In the genomic region with DNA sequence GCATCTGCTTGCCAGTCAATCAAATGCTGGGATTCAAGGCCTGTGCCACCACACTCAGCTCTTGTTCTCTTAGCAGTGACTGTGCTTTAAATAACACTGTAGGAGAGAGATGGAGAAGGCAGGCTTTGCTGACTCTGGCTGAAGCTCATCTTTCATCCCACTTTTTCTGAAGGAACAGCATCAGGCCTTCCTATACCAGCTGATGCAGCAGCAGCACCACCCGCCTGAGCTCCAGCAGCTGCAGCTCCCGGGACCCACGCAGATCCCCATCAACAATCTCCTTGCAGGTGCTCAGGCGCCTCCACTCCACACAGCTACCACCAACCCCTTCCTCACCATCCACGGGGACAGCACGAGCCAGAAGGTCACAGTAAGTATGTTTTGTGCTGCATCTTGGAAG, we compare ENCODE assay signal across 20 mouse cellular contexts.
DNase-seq lines count a peak whose midpoint lies in the region; ATAC-seq and TF ChIP-seq lines count a peak whose summit lies in the region.
"Had no signal": no experiment of that assay in that cellular context is flagged by ENCODE, and none has a peak within 500 bp of the region (broad histone marks: within the 10 kb centered on the region; RNA-seq: fewer than 3 reads in every experiment).

No protein-coding gene starts in this region.

- TF ChIP-seq CTCF in cerebellum, adult 2 months (IDR thresholded peaks at IDR 0.05; ENCODE audit: borderline replicate concordance, insufficient read depth, low read depth, low read length): no peak
- no peak for TF ChIP-seq CTCF in hindbrain, postnatal 0 days (IDR thresholded peaks at IDR 0.05; ENCODE audit: low read depth)
- TF ChIP-seq CTCF in cortical plate, adult 2 months (IDR thresholded peaks at IDR 0.05; ENCODE audit: extremely low read depth, insufficient read depth, low read length): no peak
- TF ChIP-seq CTCF in olfactory bulb, adult 2 months (IDR thresholded peaks at IDR 0.05; ENCODE audit: insufficient read depth, low read depth, low read length): no peak

- no peak for DNase-seq in cerebellum, adult 2 months
- DNase-seq in cerebellum, postnatal 36 days: no peak
- DNase-seq in hindbrain, postnatal 0 days (ENCODE audit: low spot score): no peak
- no peak for DNase-seq in retina, postnatal 1 day
- no peak for DNase-seq in kidney, adult 9 months
- DNase-seq: gastrocnemius, postnatal 14 days; heart, postnatal 36 days; lung, postnatal 14 days; spleen, adult 18-20 months had no signal

- no peaks in the 10 kb centered on the region for H3K9me3 ChIP-seq in hindbrain, embryonic 16.5 days (ENCODE audit: control insufficient read depth, low read length)
- no peaks in the 10 kb centered on the region for H3K9me3 ChIP-seq in hindbrain, postnatal 0 days (ENCODE audit: low read length)
- H3K9me3 ChIP-seq: intestine, embryonic 15.5 days; limb, embryonic 10.5 days had no signal

- H3K27ac ChIP-seq in cerebellum, adult 2 months (ENCODE audit: insufficient read depth, low read length): peak overlapping the region; percentile 75
- H3K27ac ChIP-seq in hindbrain, embryonic 16.5 days (ENCODE audit: low read depth, low read length): no peak overlapping the region
- H3K27ac ChIP-seq in hindbrain, postnatal 0 days: no peak overlapping the region
- peak overlapping the region; percentile 24 for H3K27ac ChIP-seq in cortical plate, adult 2 months (ENCODE audit: insufficient read depth, low read length)
- H3K27ac ChIP-seq in olfactory bulb, adult 2 months (ENCODE audit: insufficient read depth, low read depth, low read length): peak overlapping the region; percentile 67
- H3K27ac ChIP-seq: intestine, embryonic 15.5 days; kidney, postnatal 0 days; limb, embryonic 10.5 days; liver, embryonic 14.5 days; stomach, postnatal 0 days had no signal

- no peak overlapping the region for H3K9ac ChIP-seq in hindbrain, embryonic 16.5 days (ENCODE audit: low read depth, low read length)
- H3K9ac ChIP-seq in hindbrain, postnatal 0 days (replicated peaks; ENCODE audit: low read length): no peak overlapping the region
- H3K9ac ChIP-seq: intestine, embryonic 15.5 days; liver, embryonic 14.5 days had no signal

- H3K36me3 ChIP-seq in hindbrain, embryonic 16.5 days (ENCODE audit: control insufficient read depth, insufficient read depth, low read length): peaks cover 15% of the 10 kb centered on the region
- peaks cover 42% of the 10 kb centered on the region for H3K36me3 ChIP-seq in hindbrain, postnatal 0 days (ENCODE audit: insufficient read depth, low read length)

- H3K4me1 ChIP-seq in cerebellum, adult 2 months (ENCODE audit: control insufficient read depth, insufficient read depth, low read length): peaks cover 13% of the 10 kb centered on the region
- no peaks in the 10 kb centered on the region; the same call in 1 of the 2 replicates for H3K4me1 ChIP-seq in hindbrain, embryonic 16.5 days (ENCODE audit: control insufficient read depth, insufficient read depth, low read depth, low read length)
- no peaks in the 10 kb centered on the region for H3K4me1 ChIP-seq in hindbrain, postnatal 0 days (ENCODE audit: insufficient read depth, low read length)
- peaks cover 5% of the 10 kb centered on the region; the same call in 1 of the 2 replicates for H3K4me1 ChIP-seq in cortical plate, adult 2 months (ENCODE audit: control insufficient read depth, insufficient read depth, low read length)
- peaks cover 19% of the 10 kb centered on the region for H3K4me1 ChIP-seq in olfactory bulb, adult 2 months (ENCODE audit: control insufficient read depth, insufficient read depth, low read length)
- H3K4me1 ChIP-seq: intestine, embryonic 15.5 days; limb, embryonic 10.5 days had no signal

- no peak for TF ChIP-seq POLR2A in cerebellum, adult 2 months (IDR thresholded peaks at IDR 0.05; ENCODE audit: borderline replicate concordance, insufficient read depth, low read length)
- peak; percentile 30; the same call in 1 of the 2 replicates for TF ChIP-seq POLR2A in cortical plate, adult 2 months (IDR thresholded peaks at IDR 0.05; ENCODE audit: extremely low read depth, insufficient read depth, low read length)
- no peak for TF ChIP-seq POLR2A in olfactory bulb, adult 2 months (IDR thresholded peaks at IDR 0.05; ENCODE audit: insufficient read depth, low read depth, low read length)

- WGBS in cerebellum, adult 2 months: 63% methylated on average over 6 of the region's 6 CpGs
- 74% methylated on average over 6 of the region's 6 CpGs for WGBS in hindbrain, embryonic 16.5 days
- 85% methylated on average over 6 of the region's 6 CpGs for WGBS in hindbrain, postnatal 0 days
- WGBS in olfactory bulb, adult 2 months: 38% methylated on average over 6 of the region's 6 CpGs

- no peaks in the 10 kb centered on the region for H3K27me3 ChIP-seq in cerebellum, adult 2 months (ENCODE audit: control insufficient read depth, insufficient read depth, low read length)
- no peaks in the 10 kb centered on the region for H3K27me3 ChIP-seq in hindbrain, embryonic 16.5 days (replicated peaks; ENCODE audit: control insufficient read depth, insufficient read depth, low read length)
- H3K27me3 ChIP-seq in hindbrain, postnatal 0 days (ENCODE audit: insufficient read depth, low read length): no peaks in the 10 kb centered on the region
- H3K27me3 ChIP-seq: intestine, embryonic 15.5 days had no signal

- H3K4me3 ChIP-seq in cerebellum, adult 2 months (replicated peaks; ENCODE audit: insufficient read depth, low read depth, low read length): no peak overlapping the region
- no peak overlapping the region for H3K4me3 ChIP-seq in hindbrain, embryonic 16.5 days (ENCODE audit: low read length)
- no peak overlapping the region for H3K4me3 ChIP-seq in hindbrain, postnatal 0 days (ENCODE audit: low read length)
- no peak overlapping the region for H3K4me3 ChIP-seq in cortical plate, adult 2 months (ENCODE audit: insufficient read depth, low read length)
- H3K4me3 ChIP-seq in olfactory bulb, adult 2 months (ENCODE audit: insufficient read depth, low read depth, low read length): no peak overlapping the region
- H3K4me3 ChIP-seq: intestine, embryonic 15.5 days; limb, embryonic 10.5 days; myocyte had no signal

- H3K4me2 ChIP-seq in hindbrain, embryonic 16.5 days (ENCODE audit: low read length): no peak overlapping the region
- H3K4me2 ChIP-seq in hindbrain, postnatal 0 days (ENCODE audit: low read depth, low read length): no peak overlapping the region
- H3K4me2 ChIP-seq: heart, embryonic 11.5 days; intestine, embryonic 15.5 days; midbrain, embryonic 11.5 days had no signal

- 0 out of 2 replicates have a peak, but pooled peaks have one; percentile 32 for ATAC-seq in hindbrain, embryonic 16.5 days
- no peak for ATAC-seq in hindbrain, postnatal 0 days
- ATAC-seq: intestine, embryonic 15.5 days had no signal

Comparison
In these comparisons a context has a peak if more than half of its experiments do, and no peak if none do; other contexts are left out.
1. H3K27ac ChIP-seq: peak in cerebellum, adult 2 months (single experiment), cortical plate, adult 2 months (single experiment) and olfactory bulb, adult 2 months (single experiment); none in hindbrain, embryonic 16.5 days (single experiment) and hindbrain, postnatal 0 days (single experiment).